Mouse (Mus musculus): ENCODE data around the gene Morf4l1. TPM values are rescaled to one million over a fixed set of nuclear protein-coding genes. Genes with fewer than 3 reads are reported as not detected.
"Not testable (repeated sequence)": the region's sequence is repeated elsewhere in the genome, so short reads cannot be mapped to it uniquely, and the experiment has no call there.

Gene Morf4l1
- polyA plus RNA-seq, 1 experiment from 2014 or later: 192 TPM

GRCm38 (mm10) chr9:90067341-90067740 lies 47.2 kb downstream of the Morf4l1 start:
- ChIA-PET CTCF (no interaction called here), POLR2A (no interaction called here)
- H3K27me3 ChIP-seq: no peaks in the 10 kb centered on the region
- ATAC-seq (no peak), DNase-seq (ENCODE audit: low read depth, low spot score) (no peak)
- in situ Hi-C loops (cut with MboI; ENCODE audit: low pct_unique_long_range_greater_than_20kb): no loop called here
- no peak for TF ChIP-seq CTCF (IDR thresholded peaks at IDR 0.05)

DNA sequence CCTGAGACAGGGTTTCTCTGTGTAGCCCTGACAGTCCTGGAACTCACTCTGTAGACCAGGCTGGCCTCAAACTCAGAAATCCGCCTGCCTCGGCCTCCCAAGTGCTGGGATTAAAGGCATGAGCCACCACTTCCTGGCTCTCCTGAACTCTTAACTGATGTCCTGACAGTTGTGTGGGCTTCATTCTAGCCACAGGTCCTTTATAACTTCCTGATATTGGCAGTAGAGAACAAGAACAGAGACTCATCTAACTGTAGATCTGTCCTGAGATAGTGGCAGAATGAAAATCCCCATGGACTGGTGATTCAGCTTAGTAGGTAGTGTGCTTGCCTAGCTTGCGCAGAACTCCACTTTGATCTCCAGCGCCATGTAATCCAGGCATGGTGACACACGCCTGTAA lies 53.6 kb downstream of the Morf4l1 start:
- DNase-seq (ENCODE audit: low read depth, low spot score); CTCF ChIA-PET; H3K27me3 ChIP-seq; in situ Hi-C loops (cut with MboI; ENCODE audit: low pct_unique_long_range_greater_than_20kb); ATAC-seq: not testable (repeated sequence)
- POLR2A ChIA-PET: interaction anchor here (0.9 kb wide), 1 partner anchor 42 kb away, joined by 9 read pairs; no protein-coding TSS in a partner anchor

GRCm38 (mm10) chr9:90060574-90060875 lies 54.0 kb downstream of the Morf4l1 start:
- ChIA-PET CTCF (no interaction called here), POLR2A (interaction anchor here (0.6 kb wide), 1 partner anchor 76 kb away, joined by 5 read pairs; no protein-coding TSS in a partner anchor)
- TF ChIP-seq CTCF (IDR thresholded peaks at IDR 0.05): no peak
- no peak for DNase-seq (ENCODE audit: low read depth, low spot score)
- no peaks in the 10 kb centered on the region for H3K27me3 ChIP-seq
- ATAC-seq: no peak
- in situ Hi-C loops (cut with MboI; ENCODE audit: low pct_unique_long_range_greater_than_20kb): no loop called here

GRCm38 (mm10) chr9:90059828-90060573 lies 54.6 kb downstream of the Morf4l1 start:
- ChIA-PET POLR2A (interaction anchor here (0.6 kb wide), 1 partner anchor 76 kb away, joined by 5 read pairs; no protein-coding TSS in a partner anchor), CTCF (no interaction called here)
- in situ Hi-C loops (cut with MboI; ENCODE audit: low pct_unique_long_range_greater_than_20kb): no loop called here
- TF ChIP-seq CTCF (IDR thresholded peaks at IDR 0.05): no peak
- ATAC-seq (no peak), DNase-seq (ENCODE audit: low read depth, low spot score) (no peak)
- H3K27me3 ChIP-seq: no peaks in the 10 kb centered on the region

DNA sequence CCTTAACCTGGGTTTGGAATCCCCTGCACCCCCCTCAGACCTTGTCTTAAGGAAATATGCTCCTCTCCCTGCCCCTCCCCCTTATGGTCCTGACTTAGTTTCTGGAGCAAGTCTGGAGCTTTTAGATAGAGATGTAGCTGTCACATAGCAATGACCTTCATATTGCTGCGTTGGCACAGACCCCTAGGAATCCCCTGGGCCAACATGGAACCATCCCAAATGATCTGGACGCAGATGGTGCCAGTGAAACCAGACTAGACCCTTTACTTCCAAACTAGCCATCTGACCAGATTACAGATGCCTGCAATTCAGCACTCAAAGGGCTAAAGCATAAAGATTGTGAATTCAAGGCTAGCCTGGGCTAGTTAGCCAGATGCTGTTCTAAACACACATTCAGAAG lies 57.9 kb downstream of the Morf4l1 start:
- no peak for DNase-seq (ENCODE audit: low read depth, low spot score)
- no peaks in the 10 kb centered on the region for H3K27me3 ChIP-seq
- no peak for ATAC-seq
- TF ChIP-seq CTCF (IDR thresholded peaks at IDR 0.05): no peak
- ChIA-PET CTCF (interaction anchor here (1.1 kb wide), 1 partner anchor 15 kb away, joined by 3 read pairs; no protein-coding TSS in a partner anchor), POLR2A (no interaction called here)
- in situ Hi-C loops (cut with MboI; ENCODE audit: low pct_unique_long_range_greater_than_20kb): no loop called here

- ChIA-PET POLR2A (no interaction called here), CTCF (interaction anchor here (1.1 kb wide), 1 partner anchor 16 kb away, joined by 3 read pairs; no protein-coding TSS in a partner anchor)
- TF ChIP-seq CTCF (IDR thresholded peaks at IDR 0.05): no peak
- DNase-seq (ENCODE audit: low read depth, low spot score): no peak
- in situ Hi-C loops (cut with MboI; ENCODE audit: low pct_unique_long_range_greater_than_20kb): no loop called here
- no peak for ATAC-seq
- no peaks in the 10 kb centered on the region for H3K27me3 ChIP-seq
Observed at GRCm38 (mm10) chr9:90055911-90056310, 58.7 kb downstream of the Morf4l1 start.

DNA sequence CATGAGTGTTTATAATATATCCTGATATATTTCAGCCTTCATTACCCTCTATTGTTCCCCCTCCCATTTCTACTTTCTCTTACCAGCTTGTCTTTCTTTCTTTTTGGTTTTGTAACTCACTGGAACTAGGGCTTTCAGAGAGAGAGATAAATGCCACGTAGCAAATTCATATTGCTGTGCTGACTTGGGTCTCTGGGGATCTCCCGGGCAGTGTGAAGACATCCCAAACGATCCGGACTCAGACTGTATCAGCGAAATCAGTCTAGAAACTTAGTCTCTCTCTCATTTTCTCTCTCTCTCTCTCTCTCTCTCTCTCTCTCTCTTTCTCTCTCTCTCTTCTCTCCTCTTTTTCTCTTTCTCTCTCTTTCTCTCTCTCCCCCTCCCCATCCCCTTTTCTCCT lies 59.2 kb downstream of the Morf4l1 start:
- CTCF ChIA-PET: interaction anchor here (1.1 kb wide), 1 partner anchor 16 kb away, joined by 3 read pairs; no protein-coding TSS in a partner anchor
- POLR2A ChIA-PET: no interaction called here
- no peak for DNase-seq (ENCODE audit: low read depth, low spot score)

DNA sequence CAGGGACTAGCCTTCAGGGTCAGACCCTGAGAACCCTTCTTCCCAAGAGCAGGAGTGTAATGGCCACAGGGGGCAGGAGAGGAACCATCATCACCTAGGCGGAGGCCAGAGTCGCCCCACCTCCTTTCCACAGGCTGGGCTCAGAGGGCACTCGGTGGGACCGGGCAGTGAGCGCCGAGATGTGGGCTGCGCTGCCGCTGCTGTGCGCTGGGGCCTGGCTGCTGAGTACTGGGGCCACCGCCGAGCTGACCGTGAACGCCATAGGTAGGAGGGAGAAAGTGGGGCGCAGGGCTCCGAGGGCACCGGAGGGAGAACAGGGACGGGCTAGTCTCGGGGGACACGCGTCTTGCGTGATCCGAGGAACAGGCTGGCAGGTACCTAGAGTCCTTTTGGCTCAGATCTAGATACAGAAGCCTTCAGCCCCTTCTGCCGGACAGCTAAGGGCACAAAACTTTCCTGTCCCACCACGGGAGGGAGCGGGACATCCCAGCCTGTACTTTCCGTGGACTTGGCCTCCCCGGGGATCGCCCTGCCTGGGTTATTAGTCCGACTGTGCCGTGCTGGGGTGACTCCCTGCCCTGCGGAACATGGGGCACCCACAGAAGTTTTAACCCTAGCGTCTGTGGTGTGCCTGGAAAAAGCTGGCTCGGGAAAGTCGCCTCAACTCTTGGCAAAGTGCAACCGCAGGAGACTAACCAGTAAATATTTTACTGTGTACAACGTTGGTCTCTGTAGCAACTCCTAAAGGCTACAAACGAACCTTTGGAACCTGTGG lies 60.0 kb downstream of the Morf4l1 start:
- no peaks in the 10 kb centered on the region for H3K27me3 ChIP-seq
- ChIA-PET CTCF (interaction anchor here (1.0 kb wide), 1 partner anchor 14 kb away, joined by 3 read pairs; no protein-coding TSS in a partner anchor), POLR2A (no interaction called here)
- in situ Hi-C loops (cut with MboI; ENCODE audit: low pct_unique_long_range_greater_than_20kb): no loop called here
- ATAC-seq: peak; percentile 98
- no peak for DNase-seq (ENCODE audit: low read depth, low spot score)
- TF ChIP-seq CTCF (IDR thresholded peaks at IDR 0.05): peak; percentile 59

More for the DNA sequence above, 59.2 kb downstream of the Morf4l1 start:
- TF ChIP-seq CTCF (IDR thresholded peaks at IDR 0.05): no peak
- in situ Hi-C loops (cut with MboI; ENCODE audit: low pct_unique_long_range_greater_than_20kb): no loop called here
- no peaks in the 10 kb centered on the region for H3K27me3 ChIP-seq
- ATAC-seq: no peak

GRCm38 (mm10) chr9:90053852-90054251 lies 60.7 kb downstream of the Morf4l1 start, which contains the start of gene Ctsh:
Gene Ctsh, plus strand, starts transcription at chr9:90054152.
- no peak for TF ChIP-seq CTCF (IDR thresholded peaks at IDR 0.05)
- in situ Hi-C loops (cut with MboI; ENCODE audit: low pct_unique_long_range_greater_than_20kb): no loop called here
- no peak for DNase-seq (ENCODE audit: low read depth, low spot score)
- no peaks in the 10 kb centered on the region for H3K27me3 ChIP-seq
- ChIA-PET POLR2A (no interaction called here), CTCF (interaction anchor here (1.0 kb wide), 1 partner anchor 13 kb away, joined by 3 read pairs; no protein-coding TSS in a partner anchor)
- ATAC-seq: no peak

- ChIA-PET CTCF (no interaction called here), POLR2A (no interaction called here)
- ATAC-seq (no peak), DNase-seq (ENCODE audit: low read depth, low spot score) (no peak)
- no peak for TF ChIP-seq CTCF (IDR thresholded peaks at IDR 0.05)
- no peaks in the 10 kb centered on the region for H3K27me3 ChIP-seq
- in situ Hi-C loops (cut with MboI; ENCODE audit: low pct_unique_long_range_greater_than_20kb): no loop called here
Observed at GRCm38 (mm10) chr9:90047937-90048627, 66.5 kb downstream of the Morf4l1 start.

Measured in Patski (cell line).